Mouse (Mus musculus): ENCODE results near the gene Gna11. TPM values are rescaled to one million over a fixed set of nuclear protein-coding genes. Genes with fewer than 3 reads are reported as not detected.
A peak's percentile ranks its signal among the peaks of the same experiment; 100 is the strongest.

Gene Gna11
- total and polyA plus RNA-seq, 3 experiments, result 46.6 to 68.0 (median 53.5) TPM

GRCm38 (mm10) chr10:81538321-81539048 is 6.5 kb downstream of the Gna11 start:
- 76% methylated on average over 3 of the region's 3 CpGs for WGBS
- H3K27me3 ChIP-seq (ENCODE audit: control insufficient read depth, insufficient read depth, low read length), result no peaks in the 10 kb centered on the region
- intact Hi-C loops (cut with DNase I), result no loop called here
- no peaks in the 10 kb centered on the region for H3K36me3 ChIP-seq (ENCODE audit: control insufficient read depth, insufficient read depth, low read length)
- peaks cover 32% of the 10 kb centered on the region for H3K4me1 ChIP-seq (ENCODE audit: control insufficient read depth, insufficient read depth, low read length)
- H3K9ac ChIP-seq (ENCODE audit: low read depth, low read length), result no peak overlapping the region
- peaks cover 19% of the 10 kb centered on the region for H3K79me2 ChIP-seq (replicated peaks; ENCODE audit: control insufficient read depth, insufficient read depth, low read length)
- TF ChIP-seq POLR2A (IDR thresholded peaks at IDR 0.05; ENCODE audit: insufficient read depth, low read depth, low read length), result no peak
- no peak for TF ChIP-seq EP300 (IDR thresholded peaks at IDR 0.05; ENCODE audit: insufficient read depth, low read depth, low read length)
- TF ChIP-seq CTCF (IDR thresholded peaks at IDR 0.05), result no peak
- DNase-seq, result no peak
- no peak overlapping the region for H3K4me3 ChIP-seq
- no peak overlapping the region for H3K27ac ChIP-seq

GRCm38 (mm10) chr10:81537429-81537828 is 7.6 kb downstream of the Gna11 start:
- Histone ChIP-seq H3K4me1 (ENCODE audit: control insufficient read depth, insufficient read depth, low read length) (peaks cover 24% of the 10 kb centered on the region), H3K79me2 (replicated peaks; ENCODE audit: control insufficient read depth, insufficient read depth, low read length) (peaks cover 19% of the 10 kb centered on the region), H3K27me3 (ENCODE audit: control insufficient read depth, insufficient read depth, low read length) (no peaks in the 10 kb centered on the region), H3K4me3 (no peak overlapping the region), H3K36me3 (ENCODE audit: control insufficient read depth, insufficient read depth, low read length) (no peaks in the 10 kb centered on the region), H3K9ac (ENCODE audit: low read depth, low read length) (no peak overlapping the region), H3K27ac (no peak overlapping the region)
- 89% methylated on average over 2 of the region's 2 CpGs for WGBS
- intact Hi-C loops (cut with DNase I), result no loop called here
- TF ChIP-seq EP300 (IDR thresholded peaks at IDR 0.05; ENCODE audit: insufficient read depth, low read depth, low read length), result no peak
- no peak for DNase-seq

GRCm38 (mm10) chr10:81536734-81537133 is 8.3 kb downstream of the Gna11 start:
- no peaks in the 10 kb centered on the region for H3K36me3 ChIP-seq (ENCODE audit: control insufficient read depth, insufficient read depth, low read length)
- H3K27ac ChIP-seq, result no peak overlapping the region
- 75% methylated on average over 6 of the region's 6 CpGs for WGBS

GRCm38 (mm10) chr10:81534826-81535225 is 10.2 kb downstream of the Gna11 start:
- DNase-seq, result no peak
- 82% methylated on average over 16 of the region's 16 CpGs for WGBS
- intact Hi-C loops (cut with DNase I), result no loop called here
- Histone ChIP-seq H3K79me2 (replicated peaks; ENCODE audit: control insufficient read depth, insufficient read depth, low read length) (peaks cover 17% of the 10 kb centered on the region), H3K4me1 (ENCODE audit: control insufficient read depth, insufficient read depth, low read length) (peaks cover 6% of the 10 kb centered on the region), H3K9ac (ENCODE audit: low read depth, low read length) (no peak overlapping the region), H3K36me3 (ENCODE audit: control insufficient read depth, insufficient read depth, low read length) (no peaks in the 10 kb centered on the region), H3K27me3 (ENCODE audit: control insufficient read depth, insufficient read depth, low read length) (no peaks in the 10 kb centered on the region), H3K27ac (no peak overlapping the region), H3K4me3 (no peak overlapping the region)
- TF ChIP-seq POLR2A (IDR thresholded peaks at IDR 0.05; ENCODE audit: insufficient read depth, low read depth, low read length), result no peak
- no peak for TF ChIP-seq CTCF (IDR thresholded peaks at IDR 0.05)
- TF ChIP-seq EP300 (IDR thresholded peaks at IDR 0.05; ENCODE audit: insufficient read depth, low read depth, low read length), result no peak

More at GRCm38 (mm10) chr10:81536734-81537133, 8.3 kb downstream of the Gna11 start:
- no peak overlapping the region for H3K4me3 ChIP-seq
- peaks cover 18% of the 10 kb centered on the region for H3K4me1 ChIP-seq (ENCODE audit: control insufficient read depth, insufficient read depth, low read length)
- intact Hi-C loops (cut with DNase I), result no loop called here
- no peak for DNase-seq
- no peak overlapping the region for H3K9ac ChIP-seq (ENCODE audit: low read depth, low read length)
- TF ChIP-seq EP300 (IDR thresholded peaks at IDR 0.05; ENCODE audit: insufficient read depth, low read depth, low read length) (no peak), CTCF (IDR thresholded peaks at IDR 0.05) (peak; percentile 75)
- peaks cover 19% of the 10 kb centered on the region for H3K79me2 ChIP-seq (replicated peaks; ENCODE audit: control insufficient read depth, insufficient read depth, low read length)
- no peaks in the 10 kb centered on the region for H3K27me3 ChIP-seq (ENCODE audit: control insufficient read depth, insufficient read depth, low read length)

GRCm38 (mm10) chr10:81526779-81527178 is 18.2 kb downstream of the Gna11 start:
- DNase-seq, result peak; percentile 82 to 93
- Histone ChIP-seq H3K4me1 (ENCODE audit: control insufficient read depth, insufficient read depth, low read length) (peaks cover 2% of the 10 kb centered on the region), H3K79me2 (replicated peaks; ENCODE audit: control insufficient read depth, insufficient read depth, low read length) (no peaks in the 10 kb centered on the region), H3K27me3 (ENCODE audit: control insufficient read depth, insufficient read depth, low read length) (no peaks in the 10 kb centered on the region), H3K36me3 (ENCODE audit: control insufficient read depth, insufficient read depth, low read length) (no peaks in the 10 kb centered on the region), H3K27ac (no peak overlapping the region), H3K9ac (ENCODE audit: low read depth, low read length) (no peak overlapping the region), H3K4me3 (no peak overlapping the region)
- TF ChIP-seq CTCF (IDR thresholded peaks at IDR 0.05) (peak; percentile 100), POLR2A (IDR thresholded peaks at IDR 0.05; ENCODE audit: insufficient read depth, low read depth, low read length) (no peak), EP300 (IDR thresholded peaks at IDR 0.05; ENCODE audit: insufficient read depth, low read depth, low read length) (peak; percentile 93)
- WGBS, result 11% methylated on average over 14 of the region's 14 CpGs
- intact Hi-C loops (cut with DNase I), result loop anchor here (1.0 to 2.0 kb wide), 3 partner anchors 24 to 78 kb away; no protein-coding TSS in a partner anchor

- H3K27me3 ChIP-seq (ENCODE audit: control insufficient read depth, insufficient read depth, low read length), result no peaks in the 10 kb centered on the region
- DNase-seq, result no peak
- TF ChIP-seq CTCF (IDR thresholded peaks at IDR 0.05) (no peak), EP300 (IDR thresholded peaks at IDR 0.05; ENCODE audit: insufficient read depth, low read depth, low read length) (no peak), POLR2A (IDR thresholded peaks at IDR 0.05; ENCODE audit: insufficient read depth, low read depth, low read length) (no peak)
- H3K9ac ChIP-seq (ENCODE audit: low read depth, low read length), result no peak overlapping the region
- WGBS, result 40% methylated on average over 13 of the region's 13 CpGs
- no peak overlapping the region; the same call in 1 of the 2 replicates for H3K27ac ChIP-seq
- no peaks in the 10 kb centered on the region for H3K36me3 ChIP-seq (ENCODE audit: control insufficient read depth, insufficient read depth, low read length)
- H3K4me3 ChIP-seq, result no peak overlapping the region
- H3K79me2 ChIP-seq (replicated peaks; ENCODE audit: control insufficient read depth, insufficient read depth, low read length), result no peaks in the 10 kb centered on the region
- H3K4me1 ChIP-seq (ENCODE audit: control insufficient read depth, insufficient read depth, low read length), result peaks cover 2% of the 10 kb centered on the region
- intact Hi-C loops (cut with DNase I), result no loop called here
Measured at GRCm38 (mm10) chr10:81525017-81525694, 19.8 kb downstream of the Gna11 start.

Measured in heart, adult 2 months (tissue).